ENCODE assay signal across 9 mouse cellular contexts in genomic region chr6:85346028-85346634, GRCm38 (mm10). TPM values are rescaled to one million over a fixed set of nuclear protein-coding genes. Genes with fewer than 3 reads are reported as not detected.
DNase-seq lines count a peak whose midpoint lies in the region; ATAC-seq and TF ChIP-seq lines count a peak whose summit lies in the region.
"Had no signal": no experiment of that assay in that cellular context is flagged by ENCODE, and none has a peak within 500 bp of the region (broad histone marks: within the 10 kb centered on the region; RNA-seq: fewer than 3 reads in every experiment).

No protein-coding gene starts in this region.

- DNase-seq in c-Kit-positive CD71-positive TER-119-negative erythroid progenitor cells, embryonic 14.5 days (ENCODE audit: low read depth) = peak; percentile 81
- peak; percentile 87 to 92 for DNase-seq in heart, postnatal 14 days
- peak; percentile 90 to 92 for DNase-seq in kidney, postnatal 4 days
- peak; percentile 86 for DNase-seq in liver, postnatal 0 days
- peak; percentile 91 for DNase-seq in testis, postnatal 10 days (ENCODE audit: low spot score)

- H3K4me1 ChIP-seq in ES-Bruce4 (ENCODE audit: control insufficient read depth, insufficient read depth, low read length) = no peaks in the 10 kb centered on the region
- no peaks in the 10 kb centered on the region for H3K4me1 ChIP-seq in forebrain, embryonic 12.5 days
- no peaks in the 10 kb centered on the region for H3K4me1 ChIP-seq in liver, postnatal 0 days (ENCODE audit: insufficient read depth)
- no peaks in the 10 kb centered on the region for H3K4me1 ChIP-seq in neural tube, embryonic 15.5 days
- H3K4me1 ChIP-seq: limb, embryonic 12.5 days had no signal

- 44% methylated on average over 6 of the region's 6 CpGs for WGBS in forebrain, embryonic 12.5 days
- 36% methylated on average over 6 of the region's 6 CpGs for WGBS in liver, postnatal 0 days (ENCODE audit: insufficient replicate concordance)
- 44% methylated on average over 6 of the region's 6 CpGs for WGBS in neural tube, embryonic 15.5 days

- H3K27me3 ChIP-seq in ES-Bruce4 (ENCODE audit: control insufficient read depth, insufficient read depth, low read length, poor library complexity, severe bottlenecking) = no peaks in the 10 kb centered on the region
- H3K27me3 ChIP-seq in forebrain, embryonic 12.5 days = no peaks in the 10 kb centered on the region; the same call in 1 of the 2 replicates
- H3K27me3 ChIP-seq in liver, postnatal 0 days (ENCODE audit: insufficient read depth, low read length) = no peaks in the 10 kb centered on the region
- H3K27me3 ChIP-seq in neural tube, embryonic 15.5 days (replicated peaks) = no peaks in the 10 kb centered on the region

- peak; percentile 83 for TF ChIP-seq CTCF in ES-Bruce4 (IDR thresholded peaks at IDR 0.05; ENCODE audit: low read depth, low read length)
- peak; percentile 95 for TF ChIP-seq CTCF in liver, postnatal 0 days (IDR thresholded peaks at IDR 0.05; ENCODE audit: low read depth)

- intact Hi-C loops in heart, postnatal 14 days (cut with DNase I) = loop anchor here (1.0 kb wide), 1 partner anchor 35 kb away; no protein-coding TSS in a partner anchor

- no peaks in the 10 kb centered on the region for H3K9me3 ChIP-seq in ES-Bruce4 (replicated peaks; ENCODE audit: control insufficient read depth, insufficient read depth, low read length, poor library complexity, severe bottlenecking)
- no peaks in the 10 kb centered on the region for H3K9me3 ChIP-seq in forebrain, embryonic 12.5 days
- H3K9me3 ChIP-seq in liver, postnatal 0 days (ENCODE audit: low read length) = no peaks in the 10 kb centered on the region
- no peaks in the 10 kb centered on the region for H3K9me3 ChIP-seq in neural tube, embryonic 15.5 days (replicated peaks)
- H3K9me3 ChIP-seq: limb, embryonic 12.5 days had no signal

- H3K9ac ChIP-seq in ES-Bruce4 (ENCODE audit: low read depth, poor library complexity, severe bottlenecking) = no peak overlapping the region
- H3K9ac ChIP-seq in forebrain, embryonic 12.5 days = no peak overlapping the region
- no peak overlapping the region for H3K9ac ChIP-seq in liver, postnatal 0 days (replicated peaks)
- H3K9ac ChIP-seq in neural tube, embryonic 15.5 days (replicated peaks) = no peak overlapping the region
- H3K9ac ChIP-seq: limb, embryonic 12.5 days had no signal

- no peak overlapping the region for H3K27ac ChIP-seq in ES-Bruce4 (ENCODE audit: insufficient read depth, low read length)
- no peak overlapping the region for H3K27ac ChIP-seq in forebrain, embryonic 12.5 days
- no peak overlapping the region for H3K27ac ChIP-seq in liver, postnatal 0 days (ENCODE audit: low read depth)
- H3K27ac ChIP-seq in neural tube, embryonic 15.5 days (replicated peaks) = no peak overlapping the region
- H3K27ac ChIP-seq: limb, embryonic 12.5 days had no signal

- no peaks in the 10 kb centered on the region for H3K36me3 ChIP-seq in ES-Bruce4 (ENCODE audit: control insufficient read depth, insufficient read depth, low read length, poor library complexity, severe bottlenecking)
- peaks cover 6% of the 10 kb centered on the region for H3K36me3 ChIP-seq in forebrain, embryonic 12.5 days (replicated peaks)
- H3K36me3 ChIP-seq in liver, postnatal 0 days (replicated peaks; ENCODE audit: insufficient read depth, low read length) = no peaks in the 10 kb centered on the region
- H3K36me3 ChIP-seq in neural tube, embryonic 15.5 days = peaks cover 24% of the 10 kb centered on the region

- no peak for TF ChIP-seq POLR2A in ES-Bruce4 (IDR thresholded peaks at IDR 0.05; ENCODE audit: insufficient read depth, low read length)

- no peak overlapping the region for H3K4me2 ChIP-seq in forebrain, embryonic 12.5 days
- no peak overlapping the region for H3K4me2 ChIP-seq in liver, postnatal 0 days (ENCODE audit: low read depth, low read length)
- no peak overlapping the region for H3K4me2 ChIP-seq in neural tube, embryonic 15.5 days
- H3K4me2 ChIP-seq: limb, embryonic 12.5 days had no signal

- TF ChIP-seq EP300 in ES-Bruce4 (IDR thresholded peaks at IDR 0.05; ENCODE audit: insufficient read depth, low read depth, low read length) = peak; percentile 41; the same call in 1 of the 2 replicates
- TF ChIP-seq EP300 in liver, postnatal 0 days (IDR thresholded peaks at IDR 0.05; ENCODE audit: low read depth) = no peak

- H3K4me3 ChIP-seq in ES-Bruce4 (ENCODE audit: low read depth, low read length) = no peak overlapping the region
- H3K4me3 ChIP-seq in forebrain, embryonic 12.5 days (replicated peaks) = no peak overlapping the region
- H3K4me3 ChIP-seq in liver, postnatal 0 days (ENCODE audit: low read depth, low read length) = no peak overlapping the region
- no peak overlapping the region for H3K4me3 ChIP-seq in neural tube, embryonic 15.5 days (replicated peaks)
- H3K4me3 ChIP-seq: limb, embryonic 12.5 days had no signal

- peak; percentile 82; the same call in 1 of the 2 replicates for ATAC-seq in forebrain, embryonic 12.5 days (ENCODE audit: low FRiP score)
- ATAC-seq in liver, postnatal 0 days = peak; percentile 76
- peak; percentile 84 for ATAC-seq in neural tube, embryonic 15.5 days (ENCODE audit: low FRiP score)

RNA-seq across cellular contexts. Expression of gene Sfxn5, which starts 12.9 kb away (rescaled TPM):
- 6.0 and 7.9 TPM in 2 replicates for polyA plus RNA-seq in ES-Bruce4 (2011; ENCODE audit: insufficient read depth, insufficient read length, low read depth, missing spikeins)
- 16.8 and 17.2 TPM in 2 replicates for polyA plus RNA-seq in forebrain, embryonic 12.5 days (2016; fragmentation: Nextera tagmentation; extraction: Ambion mirVana)
- 1 to 10 TPM; 3.9 to 5.7 TPM for total RNA-seq in heart, postnatal 14 days (2021)
- polyA plus RNA-seq in liver, postnatal 0 days (2015; fragmentation: Nextera tagmentation; extraction: Ambion mirVana) = 3.1 and 3.3 TPM in 2 replicates
- 38.4 and 39.3 TPM in 2 replicates for polyA plus RNA-seq in neural tube, embryonic 15.5 days (2015; fragmentation: Nextera tagmentation; extraction: Ambion mirVana)

RNA-seq across cellular contexts. Expression of gene Rab11fip5, which starts 28.3 kb away (rescaled TPM):
- 15.8 and 18.3 TPM in 2 replicates for polyA plus RNA-seq in ES-Bruce4 (2011; ENCODE audit: insufficient read depth, insufficient read length, low read depth, missing spikeins)
- polyA plus RNA-seq in forebrain, embryonic 12.5 days (2016; fragmentation: Nextera tagmentation; extraction: Ambion mirVana) = 6.8 and 8.2 TPM in 2 replicates
- total RNA-seq in heart, postnatal 14 days (2021) = 10 to 100 TPM; 53.9 to 54.0 TPM
- 1.1 TPM in 2 replicates for polyA plus RNA-seq in liver, postnatal 0 days (2015; fragmentation: Nextera tagmentation; extraction: Ambion mirVana)
- polyA plus RNA-seq in neural tube, embryonic 15.5 days (2015; fragmentation: Nextera tagmentation; extraction: Ambion mirVana) = 22.5 and 24.3 TPM in 2 replicates
